Mouse (Mus musculus) ovary, postnatal 36 days (tissue): Measurements from ENCODE around the gene Fabp3.

Experiments used
- DNase-seq: peaks from one replicate; pipeline ENCODE4 v3.0.0; 2022; ENCODE audit warnings: low spot score, mixed read lengths

Gene Fabp3

GRCm38 (mm10) chr4:130294513-130294912 lies 13.9 kb upstream of the Fabp3 start:
- DNase-seq: no peak

- DNase-seq: no peak
Observed at GRCm38 (mm10) chr4:130295047-130295745, 13.2 kb upstream of the Fabp3 start.

- DNase-seq: no peak
Observed at GRCm38 (mm10) chr4:130296243-130296965, 12.0 kb upstream of the Fabp3 start.

GRCm38 (mm10) chr4:130297123-130297529 lies 11.3 kb upstream of the Fabp3 start:
- DNase-seq: no peak

GRCm38 (mm10) chr4:130298877-130299628 lies 9.3 kb upstream of the Fabp3 start:
- DNase-seq: no peak

GRCm38 (mm10) chr4:130299629-130300018 lies 8.8 kb upstream of the Fabp3 start:
- DNase-seq: no peak

GRCm38 (mm10) chr4:130302285-130302870 lies 6.0 kb upstream of the Fabp3 start:
- no peak for DNase-seq

- DNase-seq: no peak
Observed at GRCm38 (mm10) chr4:130304746-130305145, 3.6 kb upstream of the Fabp3 start.

GRCm38 (mm10) chr4:130306796-130307630 lies 1.4 kb upstream of the Fabp3 start:
- peak; percentile 43 for DNase-seq

GRCm38 (mm10) chr4:130307851-130308230 lies 554 bp upstream of the Fabp3 start:
- peak; percentile 59 for DNase-seq

GRCm38 (mm10) chr4:130309254-130309653 lies 859 bp downstream of the Fabp3 start:
- no peak for DNase-seq

- DNase-seq: peak; percentile 36
Observed at GRCm38 (mm10) chr4:130312526-130312925, 4.1 kb downstream of the Fabp3 start.

- DNase-seq: peak; percentile 41
Observed at GRCm38 (mm10) chr4:130313552-130313951, 5.2 kb downstream of the Fabp3 start.

GRCm38 (mm10) chr4:130315771-130316527 lies 7.6 kb downstream of the Fabp3 start:
- peak; percentile 65 for DNase-seq

GRCm38 (mm10) chr4:130316691-130317090 lies 8.3 kb downstream of the Fabp3 start:
- DNase-seq: no peak

GRCm38 (mm10) chr4:130318122-130318521 lies 9.7 kb downstream of the Fabp3 start:
- no peak for DNase-seq

GRCm38 (mm10) chr4:130319564-130319963 lies 11.2 kb downstream of the Fabp3 start:
- DNase-seq: no peak

GRCm38 (mm10) chr4:130321640-130322039 lies 13.2 kb downstream of the Fabp3 start:
- no peak for DNase-seq

GRCm38 (mm10) chr4:130322567-130322966 lies 14.2 kb downstream of the Fabp3 start:
- no peak for DNase-seq

- no peak for DNase-seq
Observed at GRCm38 (mm10) chr4:130323165-130323564, 14.8 kb downstream of the Fabp3 start.

GRCm38 (mm10) chr4:130323607-130324006 lies 15.2 kb downstream of the Fabp3 start:
- DNase-seq: no peak
